Mouse (Mus musculus) stomach, embryonic 14.5 days (tissue): ENCODE results near the gene Cstad. TPM values are rescaled to one million over a fixed set of nuclear protein-coding genes. Genes with fewer than 3 reads are reported as not detected.

Source experiments
- ATAC-seq: fragments of 200-750 bp; cut with Nextera tagmentation; 2 replicates; pipeline ENCODE4 v1.8.0; 2017; ENCODE audit warnings: low read depth, moderate TSS enrichment; ENCODE audit not compliant: insufficient number of reproducible peaks, insufficient read depth, low FRiP score
- H3K27ac ChIP-seq: fragments of 300-500 bp; sonication (generic); 2 replicates; pipeline ENCODE4 v1.5.1; 2014; ENCODE audit warnings: mild to moderate bottlenecking, low read length, moderate library complexity, mixed read lengths
- H3K27me3 ChIP-seq: fragments of 300-500 bp; sonication (generic); 2 replicates; pipeline ENCODE4 v1.6.1; 2014; ENCODE audit warnings: low read length, control low read depth, mixed read lengths; ENCODE audit not compliant: control insufficient read depth, insufficient read depth
- H3K36me3 ChIP-seq: fragments of 300-500 bp; sonication (generic); 2 replicates; pipeline ENCODE4 v1.6.1; 2014; ENCODE audit warnings: mild to moderate bottlenecking, control low read depth, low read length, moderate library complexity, mixed read lengths; ENCODE audit not compliant: control insufficient read depth, insufficient read depth
- H3K4me1 ChIP-seq: fragments of 300-500 bp; sonication (generic); 2 replicates; pipeline ENCODE4 v1.6.1; 2014; ENCODE audit warnings: low read length, control low read depth, mixed read lengths; ENCODE audit not compliant: control insufficient read depth, insufficient read depth
- H3K4me2 ChIP-seq: fragments of 300-500 bp; sonication (generic); replicated peaks from 2 replicates; pipeline ENCODE4 v1.6.1; 2014; ENCODE audit warnings: low read depth, low read length, control low read depth
- H3K4me3 ChIP-seq: fragments of 300-500 bp; sonication (generic); 2 replicates; pipeline ENCODE4 v1.5.1; 2014; ENCODE audit warnings: low read depth, low read length, control low read depth
- H3K9ac ChIP-seq: fragments of 300-500 bp; sonication (generic); replicated peaks from 2 replicates; pipeline ENCODE4 v1.6.1; 2014; ENCODE audit warnings: low read depth, mild to moderate bottlenecking, control low read depth, low read length, moderate library complexity, mixed read lengths
- H3K9me3 ChIP-seq: fragments of 300-500 bp; sonication (generic); 2 replicates; pipeline ENCODE4 v1.6.1; 2016; ENCODE audit warnings: low read depth, low read length, control low read depth; ENCODE audit not compliant: control insufficient read depth
- WGBS: fragments of 180-500 bp; shearing (Covaris S2); extraction: QIAGEN DNeasy Blood & Tissue Kit; methylation state at CpG from one replicate; pipeline ENCODE4 v1.1.7; 2014; 5-methylcytosine and 5-hydroxymethylcytosine counted together
- polyA plus RNA-seq: library from polyadenylated mRNA; unstranded; fragments of >200 nt; fragmentation: Nextera tagmentation; extraction: Ambion mirVana; gene quantifications from 2 replicates; pipeline ENCODE4 v1.2.1, GENCODE M21; 2014

The Cstad gene
- polyA plus RNA-seq, 1 experiment from 2014 or later: 2.1 TPM

DNA sequence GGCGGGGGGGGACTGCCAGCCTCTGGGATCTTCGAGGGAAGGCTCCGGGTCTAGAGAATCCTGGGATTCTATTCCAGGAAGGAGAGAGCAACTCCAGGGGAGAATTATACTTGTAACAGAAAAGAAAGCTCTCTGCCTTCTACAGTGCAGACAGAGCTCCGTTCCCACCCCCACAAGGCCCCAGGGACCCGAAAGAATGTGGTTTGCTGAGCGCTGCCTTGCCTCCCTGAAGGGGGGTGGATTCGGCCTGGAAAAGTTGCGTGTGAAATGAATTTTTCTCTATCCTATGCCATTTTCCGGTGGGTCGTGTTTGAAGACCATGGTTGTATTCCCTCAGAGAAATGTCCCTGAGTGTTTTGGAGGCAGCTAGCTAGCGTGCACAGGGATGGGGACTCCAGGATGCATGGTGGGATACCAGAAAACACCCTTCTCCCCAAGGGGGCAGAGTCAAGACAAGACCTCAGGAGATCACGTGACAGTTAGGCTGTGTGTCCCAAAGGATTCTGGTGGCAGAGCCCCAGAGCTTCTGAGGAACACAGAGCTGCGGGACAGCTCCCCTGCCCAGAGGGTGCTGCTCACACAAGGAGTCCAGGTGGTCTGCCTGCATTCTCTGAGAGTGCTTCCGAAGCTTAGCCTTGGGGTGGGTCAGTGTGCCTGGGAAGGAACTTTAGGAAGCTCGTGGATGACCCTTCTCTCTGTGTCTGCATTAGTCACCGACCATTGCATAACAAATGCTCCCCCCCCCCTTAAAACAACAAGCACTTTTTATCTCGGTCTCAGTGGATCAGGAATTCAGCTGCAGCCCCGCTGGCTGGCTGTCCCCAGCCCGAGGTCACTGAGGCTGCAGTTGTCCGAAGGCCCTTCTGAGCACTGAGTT is 6.4 kb downstream of the Cstad start:
- Histone ChIP-seq H3K27me3 (no peaks in the 10 kb centered on the region), H3K27ac (peak overlapping the region; percentile 92), H3K9ac (peak overlapping the region; percentile 21; the same call in 1 of the 2 replicates), H3K4me1 (peaks cover 42% of the 10 kb centered on the region), H3K36me3 (no peaks in the 10 kb centered on the region), H3K4me3 (no peak overlapping the region), H3K4me2 (peak overlapping the region; percentile 31), H3K9me3 (no peaks in the 10 kb centered on the region)
- WGBS: 10% methylated on average over 20 of the region's 20 CpGs
- ATAC-seq: no peak; the same call in 1 of the 2 replicates

- Histone ChIP-seq H3K36me3 (no peaks in the 10 kb centered on the region), H3K27ac (no peak overlapping the region; the same call in 1 of the 2 replicates)
Observed at GRCm38 (mm10) chr2:30602451-30602850, 7.6 kb downstream of the Cstad start.

DNA sequence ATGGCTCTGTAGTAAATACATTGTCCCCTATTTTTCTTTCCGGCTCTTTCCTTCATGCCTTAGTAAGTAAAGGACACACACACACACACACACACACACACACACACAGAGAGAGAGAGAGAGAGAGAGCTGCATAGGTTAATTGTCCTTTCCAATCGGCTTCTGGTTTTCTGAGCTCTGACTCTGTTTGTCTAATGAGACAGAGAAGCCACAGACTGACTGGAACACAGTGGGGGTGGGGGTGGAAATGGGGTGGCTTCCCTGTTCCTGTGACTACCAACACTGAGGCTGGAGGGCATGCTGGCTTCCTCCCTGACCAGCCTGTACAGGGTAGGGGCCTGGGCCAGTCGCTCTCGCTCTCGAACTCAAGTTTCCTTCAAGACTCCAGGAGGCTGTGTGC is 8.9 kb downstream of the Cstad start:
- Histone ChIP-seq H3K4me2 (no peak overlapping the region), H3K4me3 (no peak overlapping the region), H3K9ac (no peak overlapping the region), H3K9me3 (no peaks in the 10 kb centered on the region), H3K27ac (no peak overlapping the region), H3K27me3 (no peaks in the 10 kb centered on the region), H3K4me1 (peaks cover 53% of the 10 kb centered on the region), H3K36me3 (no peaks in the 10 kb centered on the region)
- no peak for ATAC-seq
- WGBS: 61% methylated on average over 5 of the region's 5 CpGs

More at GRCm38 (mm10) chr2:30602451-30602850, 7.6 kb downstream of the Cstad start:
- Histone ChIP-seq H3K4me3 (no peak overlapping the region), H3K4me2 (no peak overlapping the region), H3K9me3 (no peaks in the 10 kb centered on the region), H3K9ac (no peak overlapping the region), H3K27me3 (no peaks in the 10 kb centered on the region), H3K4me1 (peaks cover 53% of the 10 kb centered on the region)
- ATAC-seq: no peak

GRCm38 (mm10) chr2:30604880-30605761 is 10.3 kb downstream of the Cstad start:
- no peaks in the 10 kb centered on the region for H3K27me3 ChIP-seq
- WGBS: 2% methylated on average over 32 of the region's 32 CpGs
- H3K9me3 ChIP-seq: no peaks in the 10 kb centered on the region
- H3K27ac ChIP-seq: peak overlapping the region; percentile 93
- peaks cover 50% of the 10 kb centered on the region for H3K4me1 ChIP-seq
- no peak overlapping the region for H3K4me3 ChIP-seq
- peak overlapping the region; percentile 46 for H3K4me2 ChIP-seq
- H3K36me3 ChIP-seq: no peaks in the 10 kb centered on the region
- peak; percentile 43; the same call in 1 of the 2 replicates for ATAC-seq
- 0 out of 2 replicates have a peak overlapping the region, but pooled peaks have one; percentile 18 for H3K9ac ChIP-seq

DNA sequence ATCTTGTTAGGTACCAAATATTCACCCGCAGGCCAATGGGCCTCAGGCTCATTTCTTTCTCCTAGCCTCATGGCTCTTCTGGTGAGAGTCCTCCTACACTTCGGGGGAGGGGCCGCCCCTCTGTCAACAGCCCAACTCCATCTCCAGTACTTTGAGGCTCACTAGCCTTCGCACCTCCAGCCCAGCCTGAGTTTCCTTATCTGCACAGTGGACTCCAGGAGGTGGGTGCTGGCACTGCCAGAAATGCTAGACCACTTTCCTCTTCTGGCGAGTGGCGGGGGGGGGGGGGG is 10.9 kb downstream of the Cstad start:
- H3K27ac ChIP-seq: peak overlapping the region; percentile 93
- H3K9ac ChIP-seq: no peak overlapping the region
- H3K36me3 ChIP-seq: no peaks in the 10 kb centered on the region
- no peak overlapping the region for H3K4me3 ChIP-seq
- peaks cover 44% of the 10 kb centered on the region for H3K4me1 ChIP-seq
- no peaks in the 10 kb centered on the region for H3K27me3 ChIP-seq
- ATAC-seq: no peak
- no peaks in the 10 kb centered on the region for H3K9me3 ChIP-seq
- WGBS: 6% methylated on average over 5 of the region's 6 CpGs
- peak overlapping the region; percentile 46; the same call in 1 of the 2 replicates for H3K4me2 ChIP-seq

DNA sequence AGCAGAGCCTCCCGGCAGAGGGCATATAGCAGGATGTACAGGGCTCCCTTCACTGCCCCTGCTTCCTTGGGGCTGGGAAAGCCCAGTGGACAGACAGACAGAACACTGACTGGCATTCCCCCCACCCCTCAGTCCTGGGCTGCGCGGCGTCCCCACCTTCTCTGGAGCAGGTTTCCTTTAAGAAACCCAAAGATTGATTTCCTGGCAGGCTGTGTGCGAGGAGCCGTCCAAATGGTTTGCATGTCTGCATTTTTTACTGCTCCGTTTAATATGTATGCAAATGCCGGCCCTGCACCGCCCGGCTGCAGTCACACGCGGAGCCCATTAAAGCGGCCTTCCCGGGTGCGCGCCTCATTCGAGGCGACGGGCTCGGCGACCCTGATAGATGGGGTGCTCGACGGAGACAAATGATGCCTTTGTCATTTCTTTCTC is 11.8 kb downstream of the Cstad start:
- Histone ChIP-seq H3K27me3 (no peaks in the 10 kb centered on the region), H3K4me1 (peaks cover 35% of the 10 kb centered on the region), H3K9ac (no peak overlapping the region), H3K4me3 (no peak overlapping the region), H3K4me2 (peak overlapping the region; percentile 28), H3K9me3 (no peaks in the 10 kb centered on the region), H3K36me3 (no peaks in the 10 kb centered on the region), H3K27ac (0 out of 2 replicates have a peak overlapping the region, but pooled peaks have one; percentile 10)
- 8% methylated on average over 23 of the region's 23 CpGs for WGBS
- no peak for ATAC-seq

DNA sequence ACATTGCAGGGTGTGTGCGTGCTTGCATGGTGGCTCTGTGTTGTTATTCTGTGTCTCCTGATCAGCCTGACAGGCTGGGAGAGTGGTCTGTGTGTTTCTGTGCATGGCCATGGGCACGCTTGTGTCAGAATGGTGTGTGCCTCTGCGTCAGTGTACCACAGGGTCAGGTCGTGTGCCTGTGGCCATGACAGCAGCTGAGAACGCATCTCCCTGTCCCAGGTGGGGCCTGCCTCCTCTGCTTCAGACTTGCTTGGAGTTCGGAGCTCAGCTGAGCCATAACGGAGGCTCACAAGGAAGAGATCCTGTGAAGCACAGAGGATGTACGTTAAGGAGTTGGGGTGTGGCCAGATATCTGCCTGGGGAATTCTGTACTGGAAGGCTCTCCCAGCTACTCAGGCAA is 13.1 kb downstream of the Cstad start:
- no peak overlapping the region for H3K4me3 ChIP-seq
- peaks cover 32% of the 10 kb centered on the region for H3K4me1 ChIP-seq
- H3K4me2 ChIP-seq: no peak overlapping the region
- no peaks in the 10 kb centered on the region for H3K36me3 ChIP-seq
- no peak overlapping the region for H3K27ac ChIP-seq
- H3K9me3 ChIP-seq: no peaks in the 10 kb centered on the region
- no peak overlapping the region for H3K9ac ChIP-seq
- no peak for ATAC-seq
- no peaks in the 10 kb centered on the region for H3K27me3 ChIP-seq
- 57% methylated on average over 8 of the region's 8 CpGs for WGBS

DNA sequence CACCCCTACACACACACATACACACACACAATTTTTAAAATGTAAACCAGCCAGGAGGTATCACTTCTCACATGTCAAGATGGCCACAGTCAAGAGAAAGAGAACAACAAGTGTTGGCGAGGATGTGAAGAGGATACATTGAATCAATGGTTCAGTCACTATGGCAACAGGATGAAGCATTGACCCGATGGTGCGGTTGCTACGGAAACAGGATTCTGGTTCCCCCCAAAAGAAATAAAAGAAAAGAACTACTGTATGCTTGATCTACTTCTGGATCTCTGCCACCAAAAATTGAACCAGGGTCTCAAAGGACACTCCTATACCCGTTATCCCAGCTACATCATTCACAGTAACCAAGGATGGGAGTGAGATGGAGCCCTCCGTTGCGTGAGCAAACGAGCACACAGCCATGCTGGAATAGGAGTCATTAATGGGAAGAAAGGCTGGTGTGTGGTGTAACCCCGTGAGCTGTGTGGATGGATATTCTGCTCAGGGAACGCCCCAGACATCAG is 13.9 kb downstream of the Cstad start:
- no peak overlapping the region for H3K4me2 ChIP-seq
- H3K4me3 ChIP-seq: no peak overlapping the region
- H3K9ac ChIP-seq: no peak overlapping the region
- ATAC-seq: no peak
- H3K36me3 ChIP-seq: no peaks in the 10 kb centered on the region
- H3K27ac ChIP-seq: no peak overlapping the region
- no peaks in the 10 kb centered on the region for H3K27me3 ChIP-seq
- WGBS: 89% methylated on average over 10 of the region's 10 CpGs
- H3K4me1 ChIP-seq: peaks cover 32% of the 10 kb centered on the region
- no peaks in the 10 kb centered on the region for H3K9me3 ChIP-seq
